ENCODE assay signal across 1 mouse cellular context in genomic region chr5:100581622-100582434, GRCm38 (mm10).
TF ChIP-seq lines count a peak whose summit lies in the region.

No protein-coding gene starts in this region.

TF ChIP-seq in CH12.LX, 34 proteins besides CTCF, POLR2A, EP300 and RAD21 (continued from another document):
- TF ChIP-seq UBTF (IDR thresholded peaks at IDR 0.05; ENCODE audit: low read depth, low read length) (no peak), NELFE (IDR thresholded peaks at IDR 0.05; ENCODE audit: low read depth, low read length) (peak; percentile 42; the same call in 1 of the 2 replicates), E2F4 (IDR thresholded peaks at IDR 0.05; ENCODE audit: insufficient replicate concordance, low read depth, low read length) (no peak), ZKSCAN1 (IDR thresholded peaks at IDR 0.05; ENCODE audit: borderline replicate concordance, low read depth, low read length) (no peak), USF2 (conservative IDR thresholded peaks at IDR 0.05; ENCODE audit: low read depth, low read length) (peak; percentile 56), MAX (IDR thresholded peaks at IDR 0.05; ENCODE audit: low read length) (peak; percentile 57; the same call in 1 of the 2 replicates), MEF2A (IDR thresholded peaks at IDR 0.05; ENCODE audit: borderline replicate concordance, low read depth, low read length) (peak; percentile 33; the same call in 1 of the 2 replicates), PAX5 (IDR thresholded peaks at IDR 0.05; ENCODE audit: low read length) (no peak), RCOR1 (conservative IDR thresholded peaks at IDR 0.05; ENCODE audit: low read depth, low read length) (no peak)
